Mouse (Mus musculus) G1E (cell line): ENCODE measurements around the gene Polr2c. TPM values are rescaled to one million over a fixed set of nuclear protein-coding genes. Genes with fewer than 3 reads are reported as not detected.

Experiments used
- ATAC-seq: 2 replicates; pipeline ENCODE4 v1.8.0; 2016; ENCODE audit warnings: mild to moderate bottlenecking; ENCODE audit not compliant: insufficient number of reproducible peaks, poor library complexity, low FRiP score, severe bottlenecking; ENCODE audit errors: extremely low read depth
- DNase-seq: peaks from one replicate; pipeline ENCODE4 v3.0.0; 2012; ENCODE audit warnings: low spot score
- H3K27me3 ChIP-seq: 2 replicates; pipeline ENCODE4 v1.6.1; 2012; ENCODE audit warnings: mild to moderate bottlenecking, low read length, inconsistent platforms; ENCODE audit not compliant: insufficient read depth
- H3K36me3 ChIP-seq: replicated peaks from 2 replicates; pipeline ENCODE3; 2012; ENCODE audit warnings: mild to moderate bottlenecking, inconsistent platforms
- H3K4me1 ChIP-seq: 2 replicates; pipeline ENCODE4 v1.6.1; 2012; ENCODE audit warnings: low read depth, low read length, inconsistent platforms, mixed read lengths; ENCODE audit not compliant: insufficient read depth
- H3K4me3 ChIP-seq: 2 replicates; pipeline ENCODE4 v1.5.1; 2012; ENCODE audit warnings: low read depth, mild to moderate bottlenecking, inconsistent platforms, low read length, moderate library complexity, mixed read lengths
- H3K9me3 ChIP-seq: replicated peaks from 2 replicates; pipeline ENCODE4 v1.6.1; 2012; ENCODE audit warnings: inconsistent platforms
- CTCF ChIP-seq: IDR thresholded peaks from 2 replicates; pipeline ENCODE4 v1.5.1; 2012; ENCODE audit warnings: low read depth, low read length, inconsistent platforms, mixed read lengths
- GATA1 ChIP-seq: IDR thresholded peaks from 2 replicates; pipeline ENCODE4 v1.6.1; 2012; ENCODE audit warnings: borderline replicate concordance, low read length, inconsistent platforms, mixed read lengths
- GATA2 ChIP-seq: IDR thresholded peaks from 2 replicates; pipeline ENCODE4 v1.6.1; 2012; ENCODE audit warnings: low read depth, low read length, inconsistent platforms, borderline replicate concordance
- POLR2AphosphoS5 ChIP-seq: IDR thresholded peaks from 2 replicates; pipeline ENCODE4 v1.6.1; 2012; ENCODE audit warnings: low read depth, low read length, inconsistent platforms; ENCODE audit not compliant: insufficient replicate concordance
- TAL1 ChIP-seq: conservative IDR thresholded peaks from 2 replicates; pipeline ENCODE4 v1.6.1; 2012; ENCODE audit warnings: low read depth, low read length, inconsistent platforms, mixed read lengths
- polyA plus RNA-seq: library from polyadenylated mRNA; stranded (reverse); fragments of >175 nt; gene quantifications from 2 replicates; pipeline ENCODE4 v1.2.3, GENCODE M21; 2012
- total RNA-seq, 2 experiments: library from RNA; stranded (forward) in 1 of 2; stranded (reverse) in 1 of 2; fragments of 200-1000 nt in 1 of 2; fragments of >200 nt in 1 of 2; fragmentation: Nextera tagmentation in 1 of 2; gene quantifications; 2 replicates each; pipeline ENCODE4 v1.2.3; 2014 to 2017

Polr2c gene
- total and polyA plus RNA-seq, 3 experiments, result 33.8 to 95.8 (median 66.1) TPM

- Histone ChIP-seq H3K27me3 (no peaks in the 10 kb centered on the region), H3K9me3 (peaks cover 10% of the 10 kb centered on the region), H3K36me3 (peaks cover 38% of the 10 kb centered on the region), H3K4me1 (peaks cover 74% of the 10 kb centered on the region), H3K4me3 (peak overlapping the region; percentile 79)
- no peak for TF ChIP-seq CTCF
- no peak for TF ChIP-seq TAL1
- TF ChIP-seq POLR2AphosphoS5, result no peak
- TF ChIP-seq GATA2, result no peak
- TF ChIP-seq GATA1, result no peak
- ATAC-seq, result no peak
- no peak for DNase-seq
Observed at GRCm38 (mm10) chr8:94916960-94917324, 59.7 kb downstream of the Polr2c start.

GRCm38 (mm10) chr8:94917352-94917751 lies 60.1 kb downstream of the Polr2c start:
- ATAC-seq (peak; percentile 78), DNase-seq (peak; percentile 98)
- peak; percentile 59 for TF ChIP-seq CTCF
- TF ChIP-seq GATA1, result no peak
- TF ChIP-seq TAL1, result no peak
- peak overlapping the region; percentile 79 for H3K4me3 ChIP-seq
- no peaks in the 10 kb centered on the region for H3K27me3 ChIP-seq
- H3K4me1 ChIP-seq, result peaks cover 76% of the 10 kb centered on the region
- H3K9me3 ChIP-seq, result peaks cover 10% of the 10 kb centered on the region
- H3K36me3 ChIP-seq, result peaks cover 34% of the 10 kb centered on the region

DNA sequence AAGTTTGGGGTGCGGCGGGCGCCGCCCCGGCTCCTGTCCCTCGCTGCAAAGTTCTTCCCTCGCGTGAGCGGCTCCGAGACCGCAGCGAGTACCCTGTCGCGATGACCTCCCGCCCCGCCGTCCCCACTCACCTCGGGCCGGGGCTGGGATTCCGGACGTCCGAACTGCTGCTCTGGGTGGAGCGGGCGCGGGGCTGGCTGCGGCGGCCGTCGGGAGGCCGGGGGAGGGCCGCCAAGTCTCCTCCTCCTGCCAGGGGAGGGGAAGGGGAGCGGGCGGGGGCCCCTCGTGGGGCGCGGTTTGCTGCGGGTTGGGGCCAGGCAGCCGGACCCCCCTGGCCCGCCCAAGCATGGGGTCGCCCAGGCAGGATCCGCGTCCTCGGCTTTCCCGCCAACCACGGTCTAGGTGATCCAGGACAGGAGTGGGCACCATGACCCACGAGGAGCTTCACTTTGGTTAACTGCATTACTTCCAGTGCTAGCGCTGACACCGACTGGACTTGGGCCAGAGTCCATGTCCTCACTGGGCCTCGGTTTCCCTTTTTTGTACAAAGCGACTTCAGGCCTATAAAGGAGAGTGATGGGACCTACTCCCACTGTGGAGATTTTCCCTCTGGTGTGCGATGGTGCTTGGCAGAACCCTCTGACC lies 60.7 kb downstream of the Polr2c start, which contains the start of gene Ccdc102a:
Ccdc102a (minus strand) TSS at position 248 of the 645 bp plus-strand sequence.
- Histone ChIP-seq H3K27me3 (no peaks in the 10 kb centered on the region), H3K36me3 (peaks cover 28% of the 10 kb centered on the region), H3K9me3 (peaks cover 9% of the 10 kb centered on the region), H3K4me1 (peaks cover 83% of the 10 kb centered on the region), H3K4me3 (peak within 1 kb of the TSS; percentile 79)
- DNase-seq (peak; percentile 57), ATAC-seq (no peak)
- TF ChIP-seq CTCF (no peak), TAL1 (no peak), POLR2AphosphoS5 (no peak), GATA1 (no peak), GATA2 (no peak)

GRCm38 (mm10) chr8:94919256-94919655 lies 62.0 kb downstream of the Polr2c start:
- TF ChIP-seq POLR2AphosphoS5 (no peak), GATA1 (no peak), GATA2 (no peak), CTCF (no peak), TAL1 (no peak)
- ATAC-seq (no peak), DNase-seq (no peak)
- peaks cover 92% of the 10 kb centered on the region for H3K4me1 ChIP-seq
- peaks cover 15% of the 10 kb centered on the region for H3K36me3 ChIP-seq
- H3K4me3 ChIP-seq, result no peak overlapping the region
- no peaks in the 10 kb centered on the region for H3K27me3 ChIP-seq
- H3K9me3 ChIP-seq, result no peaks in the 10 kb centered on the region

DNA sequence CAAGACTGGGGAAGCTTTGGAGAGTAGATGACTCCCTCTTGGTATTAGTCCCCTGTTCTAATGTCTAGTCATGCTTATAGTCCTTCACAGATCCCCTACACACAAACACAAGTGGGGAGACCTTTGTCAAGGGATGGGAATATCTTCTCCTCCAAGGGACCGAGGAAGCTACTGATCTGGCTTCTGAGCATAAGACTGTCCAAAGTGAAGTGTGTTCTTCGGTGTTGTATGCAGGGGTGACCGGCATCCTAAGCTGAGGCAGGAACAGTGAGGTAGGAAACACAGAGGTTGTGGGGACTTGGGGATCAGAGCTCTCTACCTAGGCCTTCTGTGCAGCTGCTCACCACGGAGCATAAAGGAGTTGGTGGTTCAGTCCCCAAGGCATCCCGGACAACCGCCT lies 64.9 kb downstream of the Polr2c start:
- DNase-seq (no peak), ATAC-seq (no peak)
- Histone ChIP-seq H3K4me1 (peaks cover 80% of the 10 kb centered on the region), H3K4me3 (peak overlapping the region; percentile 65; the same call in 1 of the 2 replicates), H3K27me3 (no peaks in the 10 kb centered on the region), H3K9me3 (no peaks in the 10 kb centered on the region), H3K36me3 (no peaks in the 10 kb centered on the region)
- TF ChIP-seq GATA1, result no peak
- TF ChIP-seq CTCF, result no peak
- no peak for TF ChIP-seq POLR2AphosphoS5
- no peak for TF ChIP-seq GATA2
- TF ChIP-seq TAL1, result no peak

DNA sequence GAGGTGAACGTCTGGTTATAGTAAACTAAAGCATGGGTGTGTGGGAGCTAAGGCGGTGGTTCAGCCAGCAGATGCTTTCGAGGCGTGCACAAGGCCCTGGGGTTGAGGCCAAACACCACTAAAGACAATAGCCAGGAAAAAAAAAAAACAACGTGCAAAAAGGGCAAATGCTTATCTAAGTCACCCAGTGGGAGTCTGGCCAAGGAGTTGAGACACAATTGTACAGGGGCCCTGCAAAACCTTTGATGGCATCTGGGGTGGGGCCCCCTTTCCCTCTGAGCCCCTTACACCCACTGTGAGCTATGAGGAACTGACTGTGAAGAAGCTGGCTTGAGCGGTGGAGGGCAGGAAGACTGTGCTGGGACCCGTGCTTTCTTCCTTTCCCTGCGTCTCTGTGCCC lies 65.4 kb downstream of the Polr2c start:
- DNase-seq (peak; percentile 85), ATAC-seq (peak; percentile 78)
- H3K36me3 ChIP-seq, result no peaks in the 10 kb centered on the region
- peak overlapping the region; percentile 65; the same call in 1 of the 2 replicates for H3K4me3 ChIP-seq
- peaks cover 77% of the 10 kb centered on the region for H3K4me1 ChIP-seq
- no peaks in the 10 kb centered on the region for H3K9me3 ChIP-seq
- TF ChIP-seq TAL1 (peak; percentile 70), CTCF (no peak)
- no peaks in the 10 kb centered on the region for H3K27me3 ChIP-seq

Other genes with a start within 250 kb of the Polr2c start
- gene Arl2bp, start 190.8 kb upstream of the Polr2c start, total RNA-seq (2014; fragmentation: Nextera tagmentation), result 93.0 and 123 TPM in 2 replicates
- 156 and 180 TPM in 2 replicates for gene Arl2bp, start 190.8 kb upstream of the Polr2c start, total RNA-seq (2017)
- gene Arl2bp, start 190.8 kb upstream of the Polr2c start, polyA plus RNA-seq, result 71.6 and 104 TPM in 2 replicates
- not detected in 2 replicates for gene Pllp, start 161.2 kb upstream of the Polr2c start, total RNA-seq (2014; fragmentation: Nextera tagmentation)
- 0.12 and 0.22 TPM in 2 replicates for gene Pllp, start 161.2 kb upstream of the Polr2c start, total RNA-seq (2017)
- not detected in 2 replicates for gene Pllp, start 161.2 kb upstream of the Polr2c start, polyA plus RNA-seq
- not detected in 2 replicates for gene Ccl22, start 111.9 kb upstream of the Polr2c start, total RNA-seq (2014; fragmentation: Nextera tagmentation)
- gene Ccl22, start 111.9 kb upstream of the Polr2c start, total RNA-seq (2017), result 0.22 TPM in 1 of 2 replicates, not detected in the other
- gene Ccl22, start 111.9 kb upstream of the Polr2c start, polyA plus RNA-seq, result 0.02 TPM in 1 of 2 replicates, not detected in the other
- not detected in 2 replicates for gene Cx3cl1, start 85.4 kb upstream of the Polr2c start, total RNA-seq (2014; fragmentation: Nextera tagmentation)
- gene Cx3cl1, start 85.4 kb upstream of the Polr2c start, total RNA-seq (2017), result 0.06 and 0.38 TPM in 2 replicates
- gene Cx3cl1, start 85.4 kb upstream of the Polr2c start, polyA plus RNA-seq, result not detected in 2 replicates
- not detected in 2 replicates for gene Ccl17, start 47.0 kb upstream of the Polr2c start, total RNA-seq (2014; fragmentation: Nextera tagmentation)
- not detected in 2 replicates for gene Ccl17, start 47.0 kb upstream of the Polr2c start, total RNA-seq (2017)
- gene Ccl17, start 47.0 kb upstream of the Polr2c start, polyA plus RNA-seq, result not detected in 2 replicates
- 60.7 and 68.8 TPM in 2 replicates for gene Coq9, start 19.1 kb upstream of the Polr2c start, total RNA-seq (2014; fragmentation: Nextera tagmentation)
- gene Coq9, start 19.1 kb upstream of the Polr2c start, total RNA-seq (2017), result 38.2 and 49.3 TPM in 2 replicates
- gene Coq9, start 19.1 kb upstream of the Polr2c start, polyA plus RNA-seq, result 109 and 133 TPM in 2 replicates
- 56.3 and 75.9 TPM in 2 replicates for gene Ciapin1, start 19.1 kb upstream of the Polr2c start, total RNA-seq (2014; fragmentation: Nextera tagmentation)
- gene Ciapin1, start 19.1 kb upstream of the Polr2c start, total RNA-seq (2017), result 54.0 and 61.0 TPM in 2 replicates
- gene Ciapin1, start 19.1 kb upstream of the Polr2c start, polyA plus RNA-seq, result 450 and 629 TPM in 2 replicates
- 0.53 and 3.7 TPM in 2 replicates for gene Dok4, start 18.9 kb downstream of the Polr2c start, total RNA-seq (2014; fragmentation: Nextera tagmentation)
- gene Dok4, start 18.9 kb downstream of the Polr2c start, total RNA-seq (2017), result 0.93 and 1.2 TPM in 2 replicates
- 0.51 and 0.72 TPM in 2 replicates for gene Dok4, start 18.9 kb downstream of the Polr2c start, polyA plus RNA-seq
- gene Ccdc102a, start 60.6 kb downstream of the Polr2c start, total RNA-seq (2014; fragmentation: Nextera tagmentation), result 5.5 and 7.7 TPM in 2 replicates
- gene Ccdc102a, start 60.6 kb downstream of the Polr2c start, total RNA-seq (2017), result 3.3 and 4.5 TPM in 2 replicates
- gene Ccdc102a, start 60.6 kb downstream of the Polr2c start, polyA plus RNA-seq, result 20.5 and 26.3 TPM in 2 replicates
- 3.2 and 6.4 TPM in 2 replicates for gene Adgrg5, start 66.2 kb downstream of the Polr2c start, total RNA-seq (2014; fragmentation: Nextera tagmentation)
- 0.76 and 0.87 TPM in 2 replicates for gene Adgrg5, start 66.2 kb downstream of the Polr2c start, total RNA-seq (2017)
- 1.9 and 2.9 TPM in 2 replicates for gene Adgrg5, start 66.2 kb downstream of the Polr2c start, polyA plus RNA-seq
- 339 and 345 TPM in 2 replicates for gene Adgrg1, start 117.3 kb downstream of the Polr2c start, total RNA-seq (2014; fragmentation: Nextera tagmentation)
- gene Adgrg1, start 117.3 kb downstream of the Polr2c start, total RNA-seq (2017), result 54.0 and 57.7 TPM in 2 replicates
- 211 and 229 TPM in 2 replicates for gene Adgrg1, start 117.3 kb downstream of the Polr2c start, polyA plus RNA-seq
- gene Adgrg3, start 160.2 kb downstream of the Polr2c start, total RNA-seq (2014; fragmentation: Nextera tagmentation), result not detected in 2 replicates
- 0.17 and 0.49 TPM in 2 replicates for gene Adgrg3, start 160.2 kb downstream of the Polr2c start, total RNA-seq (2017)
- 0.10 and 0.12 TPM in 2 replicates for gene Adgrg3, start 160.2 kb downstream of the Polr2c start, polyA plus RNA-seq
- not detected in 2 replicates for gene Drc7, start 197.7 kb downstream of the Polr2c start, total RNA-seq (2014; fragmentation: Nextera tagmentation)
- gene Drc7, start 197.7 kb downstream of the Polr2c start, total RNA-seq (2017), result 0.05 TPM in 1 of 2 replicates, not detected in the other
- gene Drc7, start 197.7 kb downstream of the Polr2c start, polyA plus RNA-seq, result 0.02 TPM in 1 of 2 replicates, not detected in the other
- gene Katnb1, start 223.7 kb downstream of the Polr2c start, total RNA-seq (2014; fragmentation: Nextera tagmentation), result 3.7 and 4.3 TPM in 2 replicates
- gene Katnb1, start 223.7 kb downstream of the Polr2c start, total RNA-seq (2017), result 14.3 and 18.1 TPM in 2 replicates
- 31.7 and 40.0 TPM in 2 replicates for gene Katnb1, start 223.7 kb downstream of the Polr2c start, polyA plus RNA-seq